Mouse (Mus musculus): ENCODE measurements around the gene Prm2. TPM values are rescaled to one million over a fixed set of nuclear protein-coding genes. Genes with fewer than 3 reads are reported as not detected.
"Not testable (repeated sequence)": the region's sequence is repeated elsewhere in the genome, so short reads cannot be mapped to it uniquely, and the experiment has no call there.

Gene Prm2
- polyA plus RNA-seq, 1 experiment from 2014 or later = not detected

DNA sequence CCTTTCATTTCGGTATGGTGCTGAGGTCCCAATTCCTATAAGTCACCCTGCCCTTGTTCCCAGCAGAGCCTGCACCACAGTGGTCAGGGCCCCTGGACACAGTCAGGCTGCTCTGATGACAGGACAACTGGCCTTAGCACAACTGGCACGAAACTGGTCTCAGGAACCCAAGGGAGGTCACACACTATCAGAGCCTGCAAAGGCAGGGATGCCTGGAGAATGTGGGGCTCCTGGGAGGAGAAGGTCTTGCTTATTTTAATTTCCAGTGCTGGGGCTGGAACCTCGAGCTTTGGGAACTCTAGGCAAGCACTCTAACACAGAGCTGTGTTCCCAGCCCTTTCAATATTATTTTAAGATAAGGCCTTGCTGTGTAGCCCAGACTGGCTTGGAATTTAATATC lies 24.0 kb upstream of the Prm2 start:
- Histone ChIP-seq H3K36me3 (ENCODE audit: control insufficient read depth, insufficient read depth, low read length) (no peaks in the 10 kb centered on the region), H3K9ac (ENCODE audit: low read length) (no peak overlapping the region), H3K27ac (ENCODE audit: low read depth, low read length) (no peak overlapping the region), H3K4me2 (ENCODE audit: low read depth, low read length, severe bottlenecking) (no peak overlapping the region), H3K9me3 (ENCODE audit: control insufficient read depth, low read length) (no peaks in the 10 kb centered on the region), H3K4me3 (ENCODE audit: low read depth, low read length) (no peak overlapping the region), H3K27me3 (ENCODE audit: control insufficient read depth, insufficient read depth, low read length) (no peaks in the 10 kb centered on the region), H3K4me1 (replicated peaks; ENCODE audit: control insufficient read depth, insufficient read depth, low read length) (no peaks in the 10 kb centered on the region)
- no peak for ATAC-seq (replicated peaks; ENCODE audit: low FRiP score)
- DNase-seq (ENCODE audit: low spot score) = no peak
- 74% methylated on average over 3 of the region's 3 CpGs for WGBS

DNA sequence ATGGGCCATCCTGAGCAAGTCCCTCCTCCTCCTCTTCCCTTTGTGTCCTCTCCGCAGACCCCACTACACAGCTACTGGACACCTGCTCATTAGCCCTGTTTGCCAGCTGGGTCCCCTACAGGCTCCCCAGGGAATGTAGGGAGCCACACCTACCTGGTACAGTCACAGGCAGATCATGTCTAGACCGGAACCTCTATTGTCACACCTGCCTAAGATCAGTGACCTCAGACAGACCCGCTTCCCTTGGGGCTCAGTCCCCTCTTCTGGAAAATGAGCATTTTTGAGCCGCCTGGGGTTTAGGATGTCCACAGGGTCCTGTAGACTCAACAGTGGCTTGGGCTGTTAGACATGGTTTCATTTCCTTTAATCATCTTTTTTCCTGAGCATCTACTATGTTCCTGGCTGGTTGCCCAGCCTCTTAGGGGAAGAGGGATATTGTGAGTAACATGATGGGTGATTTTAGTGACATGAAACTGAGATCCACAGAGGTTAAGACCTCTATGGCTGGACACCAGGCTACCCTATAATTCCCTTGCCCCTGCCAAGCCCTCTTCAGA lies 22.7 kb upstream of the Prm2 start:
- no peaks in the 10 kb centered on the region for H3K27me3 ChIP-seq (ENCODE audit: control insufficient read depth, insufficient read depth, low read length)
- WGBS = 80% methylated on average over 4 of the region's 4 CpGs
- no peaks in the 10 kb centered on the region for H3K4me1 ChIP-seq (replicated peaks; ENCODE audit: control insufficient read depth, insufficient read depth, low read length)
- no peaks in the 10 kb centered on the region for H3K36me3 ChIP-seq (ENCODE audit: control insufficient read depth, insufficient read depth, low read length)
- H3K27ac ChIP-seq (ENCODE audit: low read depth, low read length) = no peak overlapping the region
- no peak overlapping the region for H3K9ac ChIP-seq (ENCODE audit: low read length)
- ATAC-seq (replicated peaks; ENCODE audit: low FRiP score) (no peak), DNase-seq (ENCODE audit: low spot score) (no peak)
- no peak overlapping the region for H3K4me3 ChIP-seq (ENCODE audit: low read depth, low read length)
- H3K9me3 ChIP-seq (ENCODE audit: control insufficient read depth, low read length) = no peaks in the 10 kb centered on the region
- no peak overlapping the region for H3K4me2 ChIP-seq (ENCODE audit: low read depth, low read length, severe bottlenecking)

DNA sequence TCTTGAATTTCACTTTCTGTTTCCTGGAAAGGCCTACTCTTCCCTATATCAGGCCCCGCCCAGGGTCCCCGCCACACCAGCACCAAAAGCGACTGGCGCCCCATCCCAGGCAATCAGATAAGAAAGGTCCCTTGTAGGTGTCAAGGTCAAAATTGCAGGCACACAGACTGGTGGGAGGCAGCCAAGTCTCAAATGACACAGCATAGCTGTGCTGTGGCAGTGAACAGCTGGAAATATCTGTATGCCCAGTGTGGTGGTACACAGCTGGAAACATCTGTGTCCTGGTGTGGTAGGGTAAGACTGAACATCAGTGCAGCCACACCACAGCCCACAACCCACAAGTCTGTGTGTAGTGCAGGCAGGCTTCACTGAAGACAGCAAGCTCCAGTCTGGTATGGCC lies 18.9 kb upstream of the Prm2 start:
- Histone ChIP-seq H3K4me3 (ENCODE audit: low read depth, low read length) (no peak overlapping the region), H3K36me3 (ENCODE audit: control insufficient read depth, insufficient read depth, low read length) (no peaks in the 10 kb centered on the region), H3K4me2 (ENCODE audit: low read depth, low read length, severe bottlenecking) (no peak overlapping the region), H3K27me3 (ENCODE audit: control insufficient read depth, insufficient read depth, low read length) (no peaks in the 10 kb centered on the region), H3K9ac (ENCODE audit: low read length) (no peak overlapping the region), H3K27ac (ENCODE audit: low read depth, low read length) (no peak overlapping the region), H3K4me1 (replicated peaks; ENCODE audit: control insufficient read depth, insufficient read depth, low read length) (no peaks in the 10 kb centered on the region), H3K9me3 (ENCODE audit: control insufficient read depth, low read length) (no peaks in the 10 kb centered on the region)
- 93% methylated on average over 4 of the region's 4 CpGs for WGBS
- DNase-seq (ENCODE audit: low spot score) (no peak), ATAC-seq (replicated peaks; ENCODE audit: low FRiP score) (no peak)

DNA sequence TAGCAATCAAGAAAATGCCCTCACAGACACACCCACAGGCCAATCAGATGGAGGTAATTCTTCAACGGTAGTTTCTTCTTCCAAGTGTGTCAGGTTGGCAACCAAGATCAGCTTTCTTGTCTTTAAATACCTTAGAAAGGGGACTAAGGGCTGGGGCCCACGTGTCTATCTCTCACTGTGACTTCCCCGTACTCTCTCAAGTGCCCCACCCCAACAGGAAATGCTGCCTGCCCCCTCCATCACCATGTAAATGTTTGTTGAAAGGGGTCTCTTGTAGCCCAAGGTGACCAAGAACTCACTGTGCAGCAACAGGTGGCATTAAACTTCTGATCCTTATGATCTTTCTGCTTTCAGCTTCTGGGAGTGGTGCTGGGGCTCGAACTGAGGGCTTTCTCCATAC lies 17.8 kb upstream of the Prm2 start:
- no peaks in the 10 kb centered on the region for H3K36me3 ChIP-seq (ENCODE audit: control insufficient read depth, insufficient read depth, low read length)
- H3K9me3 ChIP-seq (ENCODE audit: control insufficient read depth, low read length) = no peaks in the 10 kb centered on the region
- no peak overlapping the region for H3K4me2 ChIP-seq (ENCODE audit: low read depth, low read length, severe bottlenecking)
- H3K27me3 ChIP-seq (ENCODE audit: control insufficient read depth, insufficient read depth, low read length) = no peaks in the 10 kb centered on the region
- H3K4me3 ChIP-seq (ENCODE audit: low read depth, low read length) = no peak overlapping the region
- no peak overlapping the region for H3K27ac ChIP-seq (ENCODE audit: low read depth, low read length)
- no peaks in the 10 kb centered on the region for H3K4me1 ChIP-seq (replicated peaks; ENCODE audit: control insufficient read depth, insufficient read depth, low read length)
- no peak for DNase-seq (ENCODE audit: low spot score)
- 80% methylated on average over 4 of the region's 4 CpGs for WGBS
- no peak overlapping the region for H3K9ac ChIP-seq (ENCODE audit: low read length)
- no peak for ATAC-seq (replicated peaks; ENCODE audit: low FRiP score)

DNA sequence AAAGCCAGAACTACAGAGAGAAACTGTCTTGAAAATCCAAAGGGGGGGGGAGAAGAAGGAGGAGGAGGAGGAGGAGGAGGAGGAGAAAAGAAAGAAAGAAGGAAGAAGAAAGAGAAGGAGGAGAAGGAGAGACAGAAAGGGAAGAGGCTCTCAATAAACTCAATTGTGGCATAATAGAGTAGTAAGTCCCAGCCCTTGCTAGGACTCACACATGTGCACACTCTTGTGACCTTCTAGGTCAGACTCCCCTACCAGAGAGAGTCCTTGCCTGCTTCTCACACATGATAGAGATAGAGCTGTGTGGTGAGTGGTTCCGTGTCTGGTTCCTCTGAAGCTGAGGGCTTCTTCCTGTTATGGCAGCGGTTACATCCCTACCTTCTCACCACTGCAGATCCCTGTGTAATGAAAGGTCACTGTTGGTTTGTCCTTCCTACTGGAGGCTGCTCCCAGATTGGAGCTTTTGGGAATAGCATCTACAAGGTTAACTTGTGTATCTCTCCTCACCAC lies 17.0 kb upstream of the Prm2 start, which contains the start of gene Gm11172:
Gm11172 (plus strand) TSS at position 51 of the 507 bp plus-strand sequence.
- H3K4me2 ChIP-seq (ENCODE audit: low read depth, low read length, severe bottlenecking) = no peak within 1 kb of the TSS
- H3K4me3 ChIP-seq (ENCODE audit: low read depth, low read length) = no peak within 1 kb of the TSS
- DNase-seq (ENCODE audit: low spot score) (no peak), ATAC-seq (replicated peaks; ENCODE audit: low FRiP score) (no peak)
- no peaks in the 10 kb centered on the region for H3K9me3 ChIP-seq (ENCODE audit: control insufficient read depth, low read length)
- H3K27ac ChIP-seq (ENCODE audit: low read depth, low read length) = no peak within 1 kb of the TSS
- no peaks in the 10 kb centered on the region for H3K27me3 ChIP-seq (ENCODE audit: control insufficient read depth, insufficient read depth, low read length)
- no peaks in the 10 kb centered on the region for H3K36me3 ChIP-seq (ENCODE audit: control insufficient read depth, insufficient read depth, low read length)
- H3K4me1 ChIP-seq (replicated peaks; ENCODE audit: control insufficient read depth, insufficient read depth, low read length) = no peaks in the 10 kb centered on the region
- H3K9ac ChIP-seq (ENCODE audit: low read length) = no peak within 1 kb of the TSS
- WGBS = 95% methylated on average over 2 of the region's 2 CpGs

DNA sequence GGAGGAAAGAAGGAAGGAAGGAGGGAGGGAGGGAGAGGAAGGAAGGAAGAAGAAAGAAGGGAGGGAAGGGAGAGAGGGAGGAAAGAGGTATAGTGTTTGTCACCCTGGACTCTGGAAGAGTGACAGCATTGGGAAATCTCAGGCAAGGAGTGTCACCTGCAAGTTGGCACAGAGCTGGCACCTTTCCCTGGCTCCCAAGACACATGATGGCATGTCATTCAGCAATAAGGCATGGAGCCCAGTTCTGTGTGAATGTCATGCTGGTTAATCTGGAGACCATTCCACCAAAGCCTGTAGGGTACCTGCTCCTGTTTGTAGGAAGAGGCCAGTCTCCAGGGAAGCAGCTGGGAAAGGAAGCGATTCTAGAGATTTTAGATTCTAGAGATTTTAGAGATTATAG lies 14.4 kb upstream of the Prm2 start:
- no peak overlapping the region for H3K27ac ChIP-seq (ENCODE audit: low read depth, low read length)
- H3K4me2 ChIP-seq (ENCODE audit: low read depth, low read length, severe bottlenecking) = no peak overlapping the region
- no peaks in the 10 kb centered on the region for H3K9me3 ChIP-seq (ENCODE audit: control insufficient read depth, low read length)
- no peak overlapping the region for H3K9ac ChIP-seq (ENCODE audit: low read length)
- 93% methylated on average over 1 of the region's 1 CpGs for WGBS
- no peaks in the 10 kb centered on the region for H3K27me3 ChIP-seq (ENCODE audit: control insufficient read depth, insufficient read depth, low read length)
- no peaks in the 10 kb centered on the region for H3K4me1 ChIP-seq (replicated peaks; ENCODE audit: control insufficient read depth, insufficient read depth, low read length)
- no peak for DNase-seq (ENCODE audit: low spot score)
- no peaks in the 10 kb centered on the region for H3K36me3 ChIP-seq (ENCODE audit: control insufficient read depth, insufficient read depth, low read length)
- H3K4me3 ChIP-seq (ENCODE audit: low read depth, low read length) = no peak overlapping the region
- ATAC-seq (replicated peaks; ENCODE audit: low FRiP score) = no peak

DNA sequence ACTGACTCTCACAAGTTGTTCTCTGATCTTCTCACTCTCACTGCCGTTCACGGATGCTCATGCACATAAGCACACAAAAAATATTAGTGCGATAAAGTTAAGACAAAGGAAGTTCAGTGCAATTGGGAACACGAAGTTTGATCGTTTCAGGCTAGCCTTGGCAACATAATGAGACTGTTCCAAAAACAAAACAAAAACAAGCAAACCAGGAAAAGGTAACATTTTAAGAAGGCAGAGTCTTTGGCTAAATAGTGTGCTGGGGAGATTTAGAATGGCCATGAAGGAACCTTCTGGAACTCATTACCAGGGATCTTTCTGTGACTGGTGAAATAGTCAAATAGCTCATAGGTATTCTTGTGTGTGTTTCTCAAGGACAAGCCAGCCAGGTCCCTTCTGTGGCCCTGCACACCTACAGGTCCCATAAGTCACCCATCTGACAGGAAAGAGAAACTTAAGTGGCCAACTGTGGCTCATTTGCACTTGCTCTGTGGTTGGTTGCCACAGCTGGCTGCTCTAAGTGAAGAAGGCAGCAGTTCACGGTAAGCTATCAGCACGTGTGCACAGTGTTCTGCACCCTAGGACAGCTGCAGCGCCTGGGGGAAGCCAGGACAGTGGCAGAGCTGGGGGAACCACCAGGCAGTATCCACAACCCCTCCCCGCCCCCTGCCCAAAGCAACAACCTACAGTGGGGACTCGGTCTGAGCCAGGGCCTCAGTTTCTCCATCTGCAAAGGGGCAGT lies 10.0 kb upstream of the Prm2 start, which contains the start of gene Prm1:
Prm1 (minus strand) TSS at position 51 of the 739 bp plus-strand sequence.
- Histone ChIP-seq H3K4me2 (ENCODE audit: low read depth, low read length, severe bottlenecking) (no peak within 1 kb of the TSS), H3K9ac (ENCODE audit: low read length) (no peak within 1 kb of the TSS), H3K27ac (ENCODE audit: low read depth, low read length) (no peak within 1 kb of the TSS), H3K4me1 (replicated peaks; ENCODE audit: control insufficient read depth, insufficient read depth, low read length) (no peaks in the 10 kb centered on the region), H3K27me3 (ENCODE audit: control insufficient read depth, insufficient read depth, low read length) (no peaks in the 10 kb centered on the region), H3K36me3 (ENCODE audit: control insufficient read depth, insufficient read depth, low read length) (no peaks in the 10 kb centered on the region), H3K9me3 (ENCODE audit: control insufficient read depth, low read length) (no peaks in the 10 kb centered on the region), H3K4me3 (ENCODE audit: low read depth, low read length) (no peak within 1 kb of the TSS)
- no peak for ATAC-seq (replicated peaks; ENCODE audit: low FRiP score)
- DNase-seq (ENCODE audit: low spot score) = no peak
- WGBS = 83% methylated on average over 10 of the region's 10 CpGs

DNA sequence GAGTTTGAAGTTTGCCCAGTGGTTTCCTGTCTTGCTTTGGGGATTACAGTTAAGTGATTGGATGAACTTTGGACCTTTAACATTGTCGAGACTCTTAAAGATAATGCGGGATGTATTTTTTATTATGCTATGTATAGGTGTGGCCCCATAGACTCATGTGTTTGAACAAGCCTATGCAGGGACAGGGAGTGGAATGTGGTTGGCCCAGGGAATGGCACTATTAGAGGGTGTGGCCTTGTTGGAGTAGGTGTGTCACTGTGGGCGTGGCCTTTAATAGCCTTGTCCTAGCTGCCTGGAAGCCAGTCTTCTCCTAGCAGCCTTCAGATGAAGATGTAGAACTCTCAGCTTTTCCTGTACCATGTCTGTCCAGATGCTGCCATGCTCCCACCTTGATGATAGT lies 6.5 kb upstream of the Prm2 start:
- not testable (repeated sequence) for H3K4me1 ChIP-seq (replicated peaks; ENCODE audit: control insufficient read depth, insufficient read depth, low read length); H3K4me2 ChIP-seq (ENCODE audit: low read depth, low read length, severe bottlenecking); H3K9me3 ChIP-seq (ENCODE audit: control insufficient read depth, low read length); H3K4me3 ChIP-seq (ENCODE audit: low read depth, low read length); DNase-seq (ENCODE audit: low spot score); H3K9ac ChIP-seq (ENCODE audit: low read length); H3K27me3 ChIP-seq (ENCODE audit: control insufficient read depth, insufficient read depth, low read length); H3K36me3 ChIP-seq (ENCODE audit: control insufficient read depth, insufficient read depth, low read length); H3K27ac ChIP-seq (ENCODE audit: low read depth, low read length); ATAC-seq (replicated peaks; ENCODE audit: low FRiP score)
- WGBS = 91% methylated on average over 3 of the region's 3 CpGs

DNA sequence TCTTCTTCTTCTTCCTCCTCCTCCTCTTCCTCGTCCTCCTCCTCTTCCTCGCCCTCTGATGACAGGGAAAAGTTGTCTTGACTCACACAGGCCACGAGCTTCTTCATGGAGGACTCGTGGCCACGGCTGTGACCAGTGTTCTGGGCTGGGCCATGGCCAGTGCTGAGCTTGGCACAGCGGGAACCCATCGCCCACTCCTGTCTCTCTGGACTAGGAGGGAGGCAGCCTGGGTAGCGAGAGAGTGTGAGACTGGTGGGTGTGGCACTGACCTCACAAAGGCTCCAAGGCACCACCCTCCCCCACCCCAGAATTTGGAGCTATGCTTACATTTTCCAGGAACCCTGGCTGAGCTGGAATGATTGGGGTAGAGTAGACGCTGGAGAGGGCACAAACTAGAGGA lies 5.2 kb downstream of the Prm2 start, which contains the start of gene Prm3:
Prm3 (minus strand) TSS at position 213 of the 400 bp plus-strand sequence.
- no peak for DNase-seq (ENCODE audit: low spot score)
- WGBS = 80% methylated on average over 9 of the region's 9 CpGs
- H3K4me3 ChIP-seq (ENCODE audit: low read depth, low read length) = no peak within 1 kb of the TSS

More for the DNA sequence above, 5.2 kb downstream of the Prm2 start, which contains the start of gene Prm3:
- Histone ChIP-seq H3K36me3 (ENCODE audit: control insufficient read depth, insufficient read depth, low read length) (no peaks in the 10 kb centered on the region), H3K27ac (ENCODE audit: low read depth, low read length) (no peak within 1 kb of the TSS), H3K27me3 (ENCODE audit: control insufficient read depth, insufficient read depth, low read length) (no peaks in the 10 kb centered on the region), H3K9me3 (ENCODE audit: control insufficient read depth, low read length) (no peaks in the 10 kb centered on the region), H3K4me2 (ENCODE audit: low read depth, low read length, severe bottlenecking) (no peak within 1 kb of the TSS), H3K9ac (ENCODE audit: low read length) (no peak within 1 kb of the TSS), H3K4me1 (replicated peaks; ENCODE audit: control insufficient read depth, insufficient read depth, low read length) (peaks cover 4% of the 10 kb centered on the region; the same call in 1 of the 2 replicates)
- no peak for ATAC-seq (replicated peaks; ENCODE audit: low FRiP score)

Measured in forebrain, embryonic 11.5 days (tissue).